Mouse (Mus musculus) lung, embryonic 14.5 days (tissue): ENCODE results near the gene Olfr281. TPM values are rescaled to one million over a fixed set of nuclear protein-coding genes. Genes with fewer than 3 reads are reported as not detected.
A peak's percentile ranks its signal among the peaks of the same experiment; 100 is the strongest.

Source experiments
- ATAC-seq: fragments of 200-750 bp; cut with Nextera tagmentation; 2 replicates; pipeline ENCODE4 v1.8.0; 2017; ENCODE audit warnings: mild to moderate bottlenecking, moderate TSS enrichment, moderate library complexity; ENCODE audit not compliant: insufficient read depth
- DNase-seq: peaks from one replicate; pipeline ENCODE4 v3.0.0-alpha.2; 2015
- H3K27ac ChIP-seq: fragments of 300-500 bp; sonication (generic); 2 replicates; pipeline ENCODE4 v1.5.1; 2014; ENCODE audit warnings: low read depth, mild to moderate bottlenecking, moderate library complexity
- H3K27me3 ChIP-seq: fragments of 300-500 bp; sonication (generic); 2 replicates; pipeline ENCODE4 v1.6.1; 2014; ENCODE audit warnings: low read length, control low read depth; ENCODE audit not compliant: insufficient read depth
- H3K36me3 ChIP-seq: fragments of 300-500 bp; sonication (generic); 2 replicates; pipeline ENCODE4 v1.6.1; 2014; ENCODE audit warnings: control low read depth; ENCODE audit not compliant: insufficient read depth
- H3K4me1 ChIP-seq: fragments of 300-500 bp; sonication (generic); 2 replicates; pipeline ENCODE4 v1.6.1; 2014; ENCODE audit warnings: antibody characterized with exemption, control low read depth; ENCODE audit not compliant: insufficient read depth
- H3K4me2 ChIP-seq: fragments of 300-500 bp; sonication (generic); 2 replicates; pipeline ENCODE4 v1.6.1; 2014; ENCODE audit warnings: mild to moderate bottlenecking
- H3K4me3 ChIP-seq: fragments of 300-500 bp; sonication (generic); 2 replicates; pipeline ENCODE4 v1.5.1; 2014; ENCODE audit warnings: low read depth, low read length
- H3K9ac ChIP-seq: fragments of 300-500 bp; sonication (generic); 2 replicates; pipeline ENCODE4 v1.6.1; 2014
- H3K9me3 ChIP-seq: fragments of 300-500 bp; sonication (generic); 2 replicates; pipeline ENCODE4 v1.6.1; 2016; ENCODE audit warnings: low read depth, low read length, control low read depth
- CTCF ChIP-seq: IDR thresholded peaks from 2 replicates; pipeline ENCODE4 v1.5.1; 2016; ENCODE audit warnings: antibody characterized with exemption, low read depth
- WGBS: fragments of 180-500 bp; shearing (Covaris S2); extraction: QIAGEN DNeasy Blood & Tissue Kit; methylation state at CpG from one replicate; pipeline ENCODE4 v1.1.7; 2014; 5-methylcytosine and 5-hydroxymethylcytosine counted together
- polyA plus RNA-seq: library from polyadenylated mRNA; unstranded; fragments of >200 nt; fragmentation: Nextera tagmentation; extraction: Ambion mirVana; gene quantifications from 2 replicates; pipeline ENCODE4 v1.2.1, GENCODE M21; 2014

Gene Olfr281
- polyA plus RNA-seq, 1 experiment from 2014 or later, result not detected

GRCm38 (mm10) chr15:98471539-98471938 is 19.2 kb downstream of the Olfr281 start:
- Histone ChIP-seq H3K27ac (no peak overlapping the region), H3K9ac (no peak overlapping the region), H3K9me3 (no peaks in the 10 kb centered on the region), H3K36me3 (no peaks in the 10 kb centered on the region), H3K4me3 (no peak overlapping the region), H3K4me1 (no peaks in the 10 kb centered on the region), H3K27me3 (no peaks in the 10 kb centered on the region), H3K4me2 (no peak overlapping the region)
- DNase-seq (no peak), ATAC-seq (no peak)
- 90% methylated on average over 13 of the region's 13 CpGs for WGBS
- no peak for TF ChIP-seq CTCF

GRCm38 (mm10) chr15:98474958-98475357 is 22.6 kb downstream of the Olfr281 start:
- Histone ChIP-seq H3K4me2 (no peak overlapping the region), H3K27me3 (no peaks in the 10 kb centered on the region), H3K4me3 (no peak overlapping the region), H3K4me1 (no peaks in the 10 kb centered on the region), H3K27ac (no peak overlapping the region), H3K9ac (no peak overlapping the region), H3K36me3 (no peaks in the 10 kb centered on the region), H3K9me3 (no peaks in the 10 kb centered on the region)
- 74% methylated on average over 10 of the region's 10 CpGs for WGBS
- no peak for ATAC-seq
- DNase-seq, result no peak
- no peak for TF ChIP-seq CTCF

- no peaks in the 10 kb centered on the region for H3K27me3 ChIP-seq
- H3K9me3 ChIP-seq, result no peaks in the 10 kb centered on the region
- H3K4me3 ChIP-seq, result no peak overlapping the region
- H3K27ac ChIP-seq, result no peak overlapping the region
- H3K4me1 ChIP-seq, result no peaks in the 10 kb centered on the region
- 49% methylated on average over 10 of the region's 10 CpGs for WGBS
- H3K9ac ChIP-seq, result no peak overlapping the region
- TF ChIP-seq CTCF, result peak; percentile 72
- no peak overlapping the region for H3K4me2 ChIP-seq
- no peaks in the 10 kb centered on the region for H3K36me3 ChIP-seq
- no peak for ATAC-seq
- DNase-seq, result peak; percentile 58
These were observed 23.0 kb downstream of the Olfr281 start for GRCm38 (mm10) chr15:98475382-98475781.

GRCm38 (mm10) chr15:98476281-98476680 is 23.9 kb downstream of the Olfr281 start:
- TF ChIP-seq CTCF, result no peak
- no peaks in the 10 kb centered on the region for H3K4me1 ChIP-seq
- ATAC-seq (no peak), DNase-seq (no peak)
- no peaks in the 10 kb centered on the region for H3K9me3 ChIP-seq
- H3K27ac ChIP-seq, result no peak overlapping the region
- no peaks in the 10 kb centered on the region for H3K27me3 ChIP-seq
- no peak overlapping the region for H3K4me3 ChIP-seq
- no peak overlapping the region for H3K4me2 ChIP-seq
- H3K9ac ChIP-seq, result no peak overlapping the region
- H3K36me3 ChIP-seq, result no peaks in the 10 kb centered on the region
- WGBS, result 80% methylated on average over 5 of the region's 5 CpGs

DNA sequence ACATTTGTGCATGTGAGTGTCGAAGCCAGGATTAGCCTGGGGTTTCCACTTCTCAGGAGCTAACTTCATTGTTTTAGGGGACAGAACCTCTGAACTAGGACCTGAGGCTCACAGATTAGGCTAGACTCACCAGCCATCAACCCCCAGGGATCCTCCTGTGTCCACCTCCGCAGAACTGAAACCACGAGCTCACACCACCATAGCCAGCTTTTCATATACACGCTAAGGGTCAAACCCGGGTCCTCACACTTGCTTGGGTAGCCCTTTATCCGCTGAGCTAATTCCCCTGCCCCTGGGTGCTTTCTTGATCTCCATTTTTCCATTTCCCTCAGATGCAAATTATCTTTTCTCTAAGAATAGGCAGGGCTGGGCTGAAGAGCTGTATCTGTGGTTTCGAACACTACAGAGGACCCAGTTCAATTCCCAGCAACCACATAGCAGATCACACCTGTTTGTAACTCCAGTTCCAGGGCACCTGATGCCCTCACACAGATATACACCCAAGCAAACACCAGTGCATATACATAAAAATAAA is 27.2 kb downstream of the Olfr281 start:
- WGBS, result 70% methylated on average over 7 of the region's 7 CpGs
- H3K4me2 ChIP-seq, result no peak overlapping the region
- no peak for TF ChIP-seq CTCF
- H3K36me3 ChIP-seq, result no peaks in the 10 kb centered on the region
- no peaks in the 10 kb centered on the region for H3K27me3 ChIP-seq
- no peak for ATAC-seq
- no peak for DNase-seq
- no peaks in the 10 kb centered on the region for H3K4me1 ChIP-seq
- no peaks in the 10 kb centered on the region for H3K9me3 ChIP-seq
- H3K27ac ChIP-seq, result no peak overlapping the region
- H3K4me3 ChIP-seq, result no peak overlapping the region
- no peak overlapping the region for H3K9ac ChIP-seq

GRCm38 (mm10) chr15:98482701-98483100 is 30.3 kb downstream of the Olfr281 start, which contains the start of gene Lalba:
Gene Lalba (minus strand): TSS chr15:98482721.
- no peaks in the 10 kb centered on the region for H3K27me3 ChIP-seq
- H3K36me3 ChIP-seq, result no peaks in the 10 kb centered on the region
- H3K4me1 ChIP-seq, result no peaks in the 10 kb centered on the region
- no peak within 1 kb of the TSS for H3K4me2 ChIP-seq
- ATAC-seq (no peak), DNase-seq (peak; percentile 16)
- no peak within 1 kb of the TSS for H3K4me3 ChIP-seq
- no peak within 1 kb of the TSS for H3K27ac ChIP-seq
- 50% methylated on average over 3 of the region's 3 CpGs for WGBS
- no peaks in the 10 kb centered on the region for H3K9me3 ChIP-seq
- no peak for TF ChIP-seq CTCF
- no peak within 1 kb of the TSS for H3K9ac ChIP-seq

DNA sequence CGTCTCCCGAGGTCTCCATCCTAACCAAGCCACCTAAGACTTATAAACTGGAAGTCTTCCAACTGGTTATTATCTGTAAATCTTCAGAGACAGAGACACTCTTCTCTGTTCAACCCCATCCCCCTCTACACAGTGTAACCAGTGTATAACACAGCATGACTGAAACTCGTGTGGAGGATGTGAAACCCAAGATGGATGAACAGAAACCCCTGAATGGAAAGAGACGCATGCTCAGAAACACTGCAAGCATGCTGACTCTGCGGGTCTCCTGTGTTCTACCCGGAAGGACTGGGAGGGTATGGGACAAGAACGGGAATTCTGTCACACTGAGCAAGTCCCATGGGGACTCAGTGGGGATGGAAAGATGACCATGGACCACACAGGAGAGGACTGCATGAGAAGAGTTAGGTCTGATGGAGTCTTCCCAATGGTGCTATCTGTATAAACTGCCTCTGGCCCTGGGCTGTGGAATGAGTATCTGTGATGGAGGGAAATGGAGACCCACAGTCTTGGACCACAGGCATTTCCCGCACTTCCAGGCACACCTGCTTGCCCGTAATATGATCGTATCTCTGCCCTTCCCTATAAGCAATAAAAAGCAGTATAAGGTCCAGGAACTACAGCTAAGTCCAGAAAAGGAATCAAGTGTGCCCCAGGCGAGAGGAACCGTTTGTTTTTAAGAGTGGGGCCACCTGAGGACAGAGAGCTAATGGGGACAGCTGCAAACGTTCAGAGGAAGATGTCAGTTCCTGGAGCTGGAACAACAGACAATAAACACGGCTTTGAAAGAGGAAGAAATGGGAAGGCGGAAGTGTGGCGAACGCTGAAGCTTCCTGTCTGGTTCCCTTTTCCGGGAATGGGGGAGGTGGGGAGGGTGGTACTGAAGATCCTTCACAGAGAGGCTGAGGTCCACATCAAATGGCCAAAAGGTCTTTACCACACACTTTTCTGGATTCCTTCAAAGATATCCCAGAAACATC is 31.8 kb downstream of the Olfr281 start:
- peak; percentile 37 for DNase-seq
- H3K27ac ChIP-seq, result no peak overlapping the region

More for the DNA sequence above, 31.8 kb downstream of the Olfr281 start:
- H3K4me3 ChIP-seq, result no peak overlapping the region
- H3K27me3 ChIP-seq, result no peaks in the 10 kb centered on the region
- H3K4me1 ChIP-seq, result no peaks in the 10 kb centered on the region
- H3K36me3 ChIP-seq, result no peaks in the 10 kb centered on the region
- TF ChIP-seq CTCF, result no peak
- H3K4me2 ChIP-seq, result no peak overlapping the region
- H3K9ac ChIP-seq, result no peak overlapping the region
- H3K9me3 ChIP-seq, result no peaks in the 10 kb centered on the region
- no peak for ATAC-seq
- WGBS, result 56% methylated on average over 18 of the region's 18 CpGs
